Mouse (Mus musculus) skeletal muscle tissue, adult 2 months (tissue): ENCODE data around the gene Dscam.

Experiments
- DNase-seq: peaks from one replicate; pipeline ENCODE4 v3.0.0-alpha.2; 2012; ENCODE audit warnings: low read depth, low spot score

The Dscam gene

DNA sequence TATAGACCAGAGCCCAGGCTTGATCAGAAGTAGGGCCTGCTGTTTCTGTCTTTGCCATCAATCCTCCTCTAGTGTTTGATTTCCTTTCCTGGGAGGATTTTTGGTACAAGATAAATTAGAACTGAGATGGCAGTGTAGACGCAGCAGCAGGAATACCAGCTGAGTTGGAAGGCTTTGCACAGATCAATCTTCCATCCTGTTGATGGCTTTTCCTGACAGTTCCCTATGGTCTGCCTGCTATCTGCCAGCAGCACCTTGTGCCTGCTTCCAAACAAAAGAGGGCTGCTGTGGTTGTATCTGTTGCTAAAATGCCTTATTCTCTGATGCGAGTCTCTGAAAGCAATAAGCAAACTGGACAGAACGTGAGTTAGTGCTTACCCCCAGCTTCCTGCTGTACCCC is 402.6 kb downstream of the Dscam start:
- DNase-seq: no peak

DNA sequence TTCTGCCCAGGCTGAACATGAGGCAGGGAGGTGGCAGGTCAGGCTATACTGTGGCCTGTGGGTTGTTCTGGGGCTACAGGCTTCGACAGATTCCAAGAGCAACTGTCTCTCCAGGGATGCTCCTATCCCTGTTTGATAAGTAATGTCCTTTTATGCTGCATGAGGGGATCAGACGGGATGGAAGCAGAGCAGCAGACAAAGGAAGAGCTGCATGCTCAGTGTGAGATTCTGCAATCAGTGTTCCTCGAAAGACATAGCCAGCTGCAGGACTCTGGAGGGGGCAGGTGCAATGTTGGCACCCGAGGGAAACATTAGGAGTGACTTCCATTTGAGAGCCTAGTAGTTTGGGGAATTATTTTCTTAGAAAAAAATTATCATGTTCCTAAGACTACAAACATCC is 403.0 kb downstream of the Dscam start:
- DNase-seq: no peak

DNA sequence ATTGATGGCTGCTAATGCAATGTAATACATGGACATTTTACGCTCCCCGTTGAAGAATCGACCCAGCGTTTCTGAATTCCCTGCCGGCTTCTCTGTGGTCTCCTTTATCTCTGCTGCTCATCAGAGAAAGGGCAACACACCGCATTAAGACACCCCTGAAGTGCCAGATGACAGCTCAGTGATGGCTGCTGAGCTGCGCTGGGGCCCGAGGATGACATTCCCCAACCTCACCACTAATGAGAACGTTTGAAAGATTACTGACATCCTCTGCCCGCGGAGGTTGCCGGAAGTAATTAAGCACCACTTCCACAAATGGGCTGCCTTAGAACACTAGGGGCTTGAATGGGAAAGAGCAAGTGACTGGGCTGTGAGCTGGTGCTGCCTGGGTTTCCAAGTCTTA is 409.3 kb downstream of the Dscam start:
- no peak for DNase-seq

DNA sequence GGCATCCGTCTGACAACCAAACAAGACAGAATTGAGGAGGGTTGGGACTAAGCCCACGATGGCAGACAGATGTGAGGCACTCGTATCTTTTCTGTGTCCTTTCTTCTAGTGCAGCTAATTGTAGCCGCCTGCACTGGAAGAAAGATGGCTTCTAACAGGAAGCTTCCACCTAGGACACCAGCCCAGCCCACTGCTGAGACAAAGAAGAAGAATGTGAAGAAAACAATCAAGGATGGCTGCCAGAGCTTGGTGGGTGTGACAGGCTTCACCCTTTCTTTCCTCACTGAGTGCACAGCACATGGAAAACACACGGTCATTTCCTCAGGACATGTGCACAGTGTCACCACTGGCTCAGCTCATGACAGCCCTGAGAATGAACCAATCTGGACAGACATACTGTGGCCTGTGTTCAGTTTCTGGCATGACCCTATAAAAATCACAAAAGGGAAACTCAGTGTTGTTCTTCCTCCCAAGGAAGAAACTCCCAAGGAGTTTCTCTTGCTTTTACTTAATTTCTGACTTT is 411.4 kb downstream of the Dscam start:
- no peak for DNase-seq

DNA sequence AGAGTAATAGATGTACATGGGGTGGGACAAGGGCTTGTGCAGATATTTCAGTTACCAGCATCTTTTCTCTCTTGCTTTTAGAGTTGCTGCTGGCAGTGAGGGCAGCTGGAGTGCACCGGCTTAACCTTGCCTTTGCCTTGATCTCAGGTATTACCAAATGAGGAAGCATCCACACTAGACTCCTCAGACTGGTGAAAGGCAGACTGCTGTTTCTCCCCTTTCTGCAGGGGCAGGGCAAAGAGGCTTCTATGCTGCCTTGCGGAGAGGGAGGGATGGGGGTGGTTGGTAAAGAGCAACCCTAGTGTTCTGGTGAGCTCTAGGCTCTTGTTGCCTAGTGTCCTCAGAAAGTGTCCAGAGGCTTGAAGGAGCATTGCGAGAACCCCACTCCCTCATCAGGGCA is 412.2 kb downstream of the Dscam start:
- DNase-seq: no peak

DNA sequence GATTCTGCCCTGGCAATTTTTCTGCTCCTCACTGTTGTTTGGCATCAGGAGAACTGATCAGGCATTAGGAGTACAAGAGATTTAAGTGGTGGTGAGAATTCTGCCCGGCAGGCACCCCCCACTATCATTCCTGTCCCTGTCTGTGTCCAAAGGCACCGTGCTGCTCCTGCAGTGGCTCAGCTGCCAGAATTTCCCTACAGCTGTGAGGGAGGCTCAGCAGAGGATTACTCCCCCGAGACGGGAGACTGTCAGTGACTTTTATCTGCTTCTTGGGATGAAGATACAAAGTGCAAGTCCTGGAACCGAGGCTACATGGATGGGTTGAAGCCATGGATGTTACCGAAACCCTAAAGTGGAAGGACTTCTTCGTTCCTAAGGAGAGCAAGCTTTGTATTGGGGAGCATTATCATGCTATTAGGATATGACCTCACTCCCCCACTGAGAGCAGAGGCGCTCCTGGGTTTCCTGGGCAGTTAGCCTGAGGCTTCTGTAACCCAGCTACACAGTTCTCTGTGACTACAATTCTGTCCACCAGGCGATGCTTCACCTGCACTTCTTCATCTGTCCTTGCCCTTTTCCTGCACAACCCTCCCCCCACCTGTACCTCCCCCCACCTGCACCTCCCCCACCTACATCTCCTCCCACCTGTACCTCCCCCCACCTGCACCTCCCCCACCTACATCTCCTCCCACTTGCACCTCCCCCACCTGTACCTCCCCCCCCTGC is 412.8 kb downstream of the Dscam start:
- DNase-seq: no peak

DNA sequence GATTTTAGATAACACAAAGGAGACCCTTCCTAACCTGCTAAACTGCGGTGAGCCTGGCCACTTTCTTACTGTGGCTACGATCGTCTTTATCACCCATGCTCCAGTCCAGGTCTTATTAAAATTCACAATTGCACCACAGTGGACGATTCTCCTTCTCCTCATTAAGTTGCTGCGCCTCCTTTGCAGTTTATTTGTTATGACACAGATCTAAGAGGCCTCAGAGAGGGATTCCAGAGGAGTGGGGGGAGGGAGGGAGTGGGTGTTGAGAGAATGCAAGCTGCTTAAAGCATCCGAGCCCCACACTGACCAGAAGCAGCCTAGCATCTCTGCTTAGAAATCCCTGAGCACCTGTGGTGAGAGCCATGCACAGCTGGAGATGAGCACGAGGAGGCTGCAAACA is 413.6 kb downstream of the Dscam start:
- no peak for DNase-seq

DNA sequence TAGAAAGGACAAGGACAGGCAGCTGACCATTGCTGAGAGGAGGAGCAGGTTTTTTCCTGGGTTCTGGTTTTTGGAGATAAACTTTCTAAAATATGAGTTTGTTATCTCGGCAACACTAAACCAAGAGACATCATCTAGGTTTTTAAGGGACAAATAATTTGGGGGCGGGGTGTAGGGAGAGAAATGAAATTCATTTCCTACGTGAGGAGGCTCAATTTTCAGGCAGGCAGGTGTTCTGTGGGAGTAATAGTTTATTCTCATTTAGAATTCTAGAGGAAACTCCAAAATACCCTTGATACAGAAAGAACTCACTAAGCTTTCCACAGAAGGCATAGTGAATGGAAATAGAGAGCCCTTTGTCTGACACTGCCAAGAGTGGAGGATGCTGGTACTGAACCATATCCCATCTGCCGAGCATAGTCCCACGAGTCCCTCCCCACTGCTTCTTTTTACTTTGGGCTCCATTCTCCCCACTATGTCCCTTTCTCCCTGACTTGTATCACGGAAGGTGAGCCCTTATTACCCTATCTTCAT is 415.5 kb downstream of the Dscam start:
- DNase-seq: no peak

DNA sequence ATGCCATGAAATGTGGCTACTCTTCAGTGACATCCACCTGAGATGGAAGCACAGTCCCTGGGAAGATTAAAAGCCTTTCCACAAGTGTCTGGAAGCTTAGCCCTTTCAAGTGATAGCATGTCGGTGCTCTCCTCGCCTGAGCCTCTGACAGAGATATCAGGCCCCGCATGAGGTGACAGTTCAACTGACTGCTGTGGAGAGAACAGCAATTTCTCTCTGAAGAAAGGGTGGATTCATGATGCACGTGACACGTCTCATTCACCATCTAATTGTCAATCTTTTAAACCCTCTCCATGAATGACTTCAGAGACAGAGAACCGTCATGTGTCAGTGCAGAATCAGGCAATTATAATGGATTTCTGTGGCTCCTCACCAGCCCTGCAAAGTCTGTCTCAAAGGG is 416.2 kb downstream of the Dscam start:
- DNase-seq: no peak

DNA sequence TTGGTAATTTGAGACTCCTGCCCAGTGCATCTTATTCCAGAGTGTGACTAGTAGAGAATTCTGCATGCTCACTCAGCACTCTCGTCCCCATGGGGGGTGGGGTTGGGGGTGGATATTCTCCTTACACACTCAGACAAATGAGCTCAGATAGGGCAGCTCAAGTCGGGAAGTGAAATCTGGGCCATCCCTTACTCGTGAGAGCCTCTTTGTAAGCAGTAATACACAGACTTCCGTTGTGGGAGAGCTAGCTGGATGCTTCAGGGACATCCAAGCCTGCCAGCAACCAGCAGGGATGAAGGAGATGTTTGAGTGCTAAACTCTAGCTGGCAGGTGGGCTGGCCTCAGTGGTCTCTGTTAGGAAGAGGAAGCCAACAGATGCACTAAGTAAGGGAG is 416.8 kb downstream of the Dscam start:
- DNase-seq: no peak

DNA sequence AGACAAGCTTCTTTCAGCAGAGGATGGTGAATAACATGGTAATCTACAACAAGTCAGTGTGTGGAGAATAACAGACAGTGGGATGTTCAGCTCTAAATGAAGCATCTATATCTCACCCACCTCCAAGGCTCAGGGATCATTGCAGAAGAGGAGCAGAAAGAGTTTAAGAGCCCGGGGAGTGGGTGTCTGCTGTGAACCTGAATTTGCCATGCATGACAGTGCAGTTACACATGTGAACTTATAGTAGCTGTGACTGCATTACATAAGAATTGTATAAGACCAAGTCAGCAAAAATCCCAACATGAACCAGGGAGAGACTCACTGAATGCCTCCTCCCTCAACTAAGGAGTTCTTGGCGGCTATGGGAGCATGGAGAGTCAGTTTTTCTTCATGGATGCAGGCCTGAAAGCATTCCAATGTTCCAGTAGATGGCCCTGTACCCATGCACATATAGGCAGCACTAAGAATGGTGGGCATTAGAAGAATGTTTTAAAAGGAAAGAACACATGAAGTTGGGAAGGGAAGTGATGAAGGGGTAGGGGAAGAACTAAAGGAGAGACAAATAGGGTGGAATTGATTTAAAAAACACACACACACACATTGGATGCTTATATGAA is 417.3 kb downstream of the Dscam start:
- no peak for DNase-seq

DNA sequence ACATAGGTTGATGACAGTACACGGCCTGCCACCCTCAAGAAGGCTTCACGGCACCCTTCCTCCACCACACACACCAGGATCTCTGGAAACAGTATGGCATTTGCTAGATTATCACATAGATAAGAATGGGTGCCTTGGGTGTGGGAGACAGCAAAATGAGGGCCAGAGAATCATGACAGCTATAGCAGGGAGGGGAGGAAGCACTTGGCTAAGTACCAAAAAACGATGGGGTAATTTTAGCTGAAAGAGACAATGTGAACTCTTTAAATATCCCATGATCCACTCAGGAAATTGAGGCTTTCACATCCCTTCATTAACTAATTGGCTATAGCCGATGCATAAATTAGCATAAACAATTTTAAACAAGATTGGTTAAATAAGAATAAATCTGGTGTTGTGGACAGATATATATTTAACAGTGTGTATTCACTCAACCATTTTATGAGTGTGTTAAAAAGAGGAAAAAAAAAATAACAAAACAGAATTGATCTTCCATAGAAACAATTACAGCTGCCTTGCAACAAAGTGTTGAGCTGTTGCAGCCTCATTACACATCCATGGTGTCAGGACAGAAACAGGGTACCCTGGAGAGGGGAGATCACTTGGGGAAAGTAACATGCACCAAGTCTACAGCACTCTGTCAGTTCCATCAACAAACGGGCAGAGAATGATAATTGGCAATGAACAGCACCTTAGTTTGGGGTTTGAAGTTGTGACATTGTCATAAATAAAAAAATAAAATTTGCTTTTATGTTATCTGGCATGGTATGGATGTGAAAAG is 427.9 kb downstream of the Dscam start:
- DNase-seq: no peak

DNA sequence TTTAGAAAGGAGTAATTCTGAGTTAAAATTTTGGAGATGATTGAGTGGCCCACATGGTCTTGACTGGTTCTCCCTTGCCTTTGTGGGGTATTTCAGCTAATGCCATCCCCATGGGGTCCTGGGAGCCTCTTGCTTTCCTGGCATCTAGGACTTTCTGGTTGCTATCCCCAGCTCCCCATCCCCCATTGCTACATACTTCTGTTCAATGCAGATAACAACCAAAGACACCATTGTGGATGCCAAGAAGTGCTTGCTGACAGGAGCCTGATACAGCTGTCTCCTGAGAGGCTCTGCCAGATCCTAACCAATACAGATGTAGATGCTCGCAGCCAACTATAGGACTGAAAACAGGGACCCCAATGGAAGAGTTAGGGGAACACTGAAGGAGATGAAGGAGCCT is 429.2 kb downstream of the Dscam start:
- no peak for DNase-seq

DNA sequence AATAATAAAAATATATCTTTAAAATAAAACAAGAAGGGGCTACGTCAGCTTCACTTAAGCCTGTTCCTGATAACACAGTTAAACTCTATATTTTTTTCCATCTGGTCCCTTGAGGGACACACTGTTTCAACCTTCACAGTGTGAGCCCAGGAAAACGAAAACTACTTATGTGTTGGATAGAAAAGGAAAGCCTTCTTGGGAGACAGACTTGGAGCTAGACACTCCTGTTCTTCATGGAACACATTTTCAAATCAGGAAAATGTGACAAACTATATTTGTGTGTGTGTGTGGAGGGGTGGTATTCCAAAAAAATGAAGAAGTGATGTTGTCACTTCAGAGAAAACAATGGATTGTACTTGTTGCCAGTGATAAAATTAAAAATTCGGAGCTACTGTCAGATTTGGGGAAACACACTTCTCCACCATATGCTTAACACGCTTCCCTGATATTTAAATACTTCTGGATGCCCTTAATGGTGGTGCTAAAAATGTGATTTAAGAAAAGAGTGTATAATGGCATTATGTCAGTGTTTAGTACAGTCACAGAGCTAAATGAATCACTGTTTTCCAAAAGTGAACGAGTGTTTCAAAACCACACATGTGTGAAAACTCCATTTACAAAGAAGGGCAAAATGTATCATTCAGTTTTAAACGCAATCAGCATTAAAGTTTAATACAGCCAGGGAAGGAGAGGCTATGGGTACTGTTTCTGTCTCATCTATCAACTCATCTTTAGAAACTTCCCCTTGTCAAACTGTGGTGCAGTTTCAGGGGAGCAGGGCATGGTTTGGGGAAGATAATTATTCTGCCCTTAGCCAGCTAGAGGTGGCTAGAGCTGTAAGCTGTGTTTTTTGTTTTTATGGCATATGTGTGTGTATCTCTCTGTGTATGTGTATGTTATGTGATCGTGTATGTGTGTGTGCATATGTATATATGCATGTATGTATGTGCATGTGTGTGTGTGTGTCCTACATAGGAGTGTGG is 430.2 kb downstream of the Dscam start:
- DNase-seq: no peak

DNA sequence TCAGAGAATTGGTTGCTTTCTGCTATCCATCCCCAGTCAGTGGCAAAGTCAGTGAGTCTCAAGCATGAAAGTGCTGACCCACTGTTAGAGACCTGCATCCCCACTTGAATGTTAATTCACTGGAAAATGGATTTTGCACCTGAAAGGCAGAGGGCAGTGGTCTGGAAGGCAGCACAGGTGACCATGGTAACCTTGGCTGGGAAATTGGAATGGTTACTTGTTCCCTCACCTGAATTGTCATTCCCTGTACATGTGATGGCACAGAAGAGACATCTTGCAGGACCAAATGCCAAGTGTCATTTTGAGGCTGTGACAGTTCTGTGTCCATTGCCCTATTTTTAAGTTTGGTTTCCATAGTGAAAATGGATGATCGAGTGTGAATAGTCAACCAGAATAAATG is 434.1 kb downstream of the Dscam start:
- DNase-seq: no peak

DNA sequence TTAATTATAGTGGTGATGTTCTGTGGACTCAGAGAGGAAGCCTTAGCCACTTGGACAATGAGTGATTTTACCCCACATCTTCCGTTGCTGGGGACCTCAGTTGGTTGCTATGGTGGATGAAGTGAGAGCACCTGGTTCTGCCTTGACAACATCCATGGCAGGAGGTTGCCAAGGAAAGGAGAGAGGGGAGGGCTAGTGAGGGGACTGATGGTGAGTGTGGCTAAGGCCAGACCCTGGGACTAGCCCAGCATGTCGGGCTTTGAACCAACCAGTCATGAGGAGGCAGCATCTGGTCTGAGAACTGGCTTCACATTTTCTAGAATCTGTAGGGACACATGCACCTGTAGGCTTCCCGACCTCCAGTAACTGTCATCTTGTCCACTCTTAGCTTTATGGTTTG is 439.7 kb downstream of the Dscam start:
- DNase-seq: no peak

DNA sequence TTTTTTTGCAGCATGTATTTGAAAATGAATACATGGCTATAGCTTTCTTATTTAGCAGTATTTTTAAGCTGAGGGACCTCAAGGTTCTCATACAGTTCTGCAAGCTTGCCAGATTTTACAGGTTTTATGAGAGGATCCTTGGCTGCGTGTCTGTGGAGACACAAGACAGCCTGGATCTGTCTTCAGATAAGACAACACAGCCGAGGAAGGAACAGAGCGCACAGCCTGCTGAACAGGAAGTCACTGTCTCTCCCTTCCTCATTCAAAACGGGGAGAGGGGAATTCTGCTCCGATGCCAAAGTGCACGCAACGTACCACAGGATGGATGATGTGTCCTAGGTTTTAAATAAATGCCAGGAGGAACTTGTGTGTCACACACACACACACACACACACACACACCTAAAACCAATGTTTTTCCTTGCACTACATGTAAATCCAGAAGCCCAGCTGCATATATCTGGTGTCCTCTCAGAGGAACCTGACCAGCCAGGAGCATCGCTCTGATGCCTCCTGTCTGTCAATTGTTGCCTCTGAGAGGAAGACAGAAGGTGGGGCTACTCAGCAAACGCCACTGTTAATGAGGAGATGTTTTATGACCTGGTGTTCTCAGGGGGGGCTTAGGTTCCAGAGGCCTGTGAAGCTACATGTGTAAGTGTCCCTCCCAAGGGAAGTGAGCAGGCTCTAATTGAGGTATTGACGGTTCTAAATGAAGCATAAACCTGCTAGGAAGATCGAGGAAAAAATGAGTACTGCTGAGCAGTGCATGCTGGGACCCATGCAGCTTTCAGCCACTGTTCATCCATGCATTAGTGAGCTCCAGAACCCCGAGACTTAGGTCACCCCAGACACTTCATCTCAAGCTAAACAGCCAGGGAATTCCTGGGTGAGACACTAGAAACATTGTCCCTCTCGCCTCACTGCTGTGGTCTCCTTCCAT is 442.4 kb downstream of the Dscam start:
- DNase-seq: no peak

DNA sequence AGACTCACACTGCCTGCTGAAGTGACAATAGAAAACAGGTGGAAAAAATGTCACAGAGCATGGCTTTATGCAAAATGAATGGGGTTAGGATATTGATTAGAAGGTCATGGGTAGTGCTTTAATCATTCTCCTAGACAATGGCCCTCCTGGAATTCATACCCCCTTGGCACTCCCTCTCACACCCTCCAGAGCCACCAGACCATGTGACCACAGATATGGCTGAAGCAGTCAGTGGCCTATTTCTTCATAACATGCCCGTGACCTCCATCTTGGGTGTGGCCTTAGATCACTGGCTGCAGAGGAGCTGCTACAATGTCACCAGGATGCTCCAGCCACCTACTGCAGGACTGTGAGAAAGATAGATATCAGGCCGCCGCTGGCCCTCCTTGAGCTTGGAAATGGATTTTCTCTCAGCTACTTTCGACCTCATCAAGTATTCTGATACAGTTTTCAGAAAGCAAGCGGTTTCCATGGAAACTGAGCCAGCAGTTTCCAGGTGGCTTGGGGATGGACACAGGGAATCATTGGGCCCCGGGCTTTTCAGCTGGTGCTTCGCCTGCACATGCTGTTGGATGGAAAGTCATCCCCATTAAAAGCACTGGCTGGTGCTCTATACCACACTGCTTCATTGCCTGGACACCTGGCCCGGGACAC is 445.4 kb downstream of the Dscam start:
- no peak for DNase-seq

DNA sequence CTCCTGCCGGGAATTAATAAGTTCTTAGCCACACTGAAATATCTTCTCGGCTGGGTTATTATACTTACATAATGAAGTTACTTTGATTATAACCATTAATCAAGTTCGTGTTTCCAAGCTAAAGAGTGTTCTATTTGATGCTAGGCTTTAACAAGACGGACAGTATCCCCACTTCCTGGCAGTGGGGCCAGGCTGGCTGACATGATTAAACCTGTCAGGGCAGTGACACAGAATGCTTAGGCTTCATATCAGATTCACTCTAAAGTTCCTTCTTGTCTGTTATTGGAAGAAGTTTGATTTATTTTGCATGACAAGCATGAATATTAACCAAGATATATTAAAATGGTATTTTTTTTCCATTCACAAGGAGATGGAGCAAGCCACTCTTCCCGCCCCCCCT is 446.0 kb downstream of the Dscam start:
- DNase-seq: no peak

DNA sequence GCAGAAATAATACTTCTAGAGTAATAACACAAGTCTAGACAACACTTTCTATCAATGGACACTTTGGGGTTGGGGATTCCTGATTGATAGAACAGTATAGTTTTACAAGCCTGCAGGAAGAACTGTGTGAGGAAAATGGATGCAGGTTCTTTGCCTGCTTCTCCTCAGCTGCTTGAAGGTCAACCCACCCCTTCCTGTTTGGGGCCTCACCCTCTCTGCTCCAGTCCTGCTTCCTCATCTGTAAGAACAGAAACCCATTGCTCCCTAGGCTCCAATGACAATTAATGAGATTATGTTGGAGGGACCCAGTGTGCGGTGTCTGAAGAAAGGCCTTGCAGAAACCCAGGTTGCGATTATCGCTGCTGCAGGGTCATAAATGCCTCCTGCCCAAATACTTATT is 446.4 kb downstream of the Dscam start:
- no peak for DNase-seq
